Mouse (Mus musculus) granulocyte monocyte progenitor cell, adult 5-6 weeks (primary cell): ENCODE measurements around the gene Tnfrsf9. TPM values are rescaled to one million over a fixed set of nuclear protein-coding genes. Genes with fewer than 3 reads are reported as not detected.

ENCODE experiments used
- ATAC-seq: replicated peaks from 2 replicates; pipeline ENCODE4 v1.8.0; 2016; ENCODE audit warnings: mild to moderate bottlenecking, moderate TSS enrichment, inconsistent platforms; ENCODE audit not compliant: poor library complexity, severe bottlenecking
- total RNA-seq, 2 experiments: library from RNA; stranded (forward) in 1 of 2; stranded (reverse) in 1 of 2; fragments of 200-712, 200-1000 nt in 1 of 2; fragments of >200 nt in 1 of 2; fragmentation: Nextera tagmentation in 1 of 2; gene quantifications; 2 replicates each; pipeline ENCODE4 v1.2.3; 2014 to 2017

The Tnfrsf9 gene
- total RNA-seq, 2 experiments from 2014 or later: not detected

DNA sequence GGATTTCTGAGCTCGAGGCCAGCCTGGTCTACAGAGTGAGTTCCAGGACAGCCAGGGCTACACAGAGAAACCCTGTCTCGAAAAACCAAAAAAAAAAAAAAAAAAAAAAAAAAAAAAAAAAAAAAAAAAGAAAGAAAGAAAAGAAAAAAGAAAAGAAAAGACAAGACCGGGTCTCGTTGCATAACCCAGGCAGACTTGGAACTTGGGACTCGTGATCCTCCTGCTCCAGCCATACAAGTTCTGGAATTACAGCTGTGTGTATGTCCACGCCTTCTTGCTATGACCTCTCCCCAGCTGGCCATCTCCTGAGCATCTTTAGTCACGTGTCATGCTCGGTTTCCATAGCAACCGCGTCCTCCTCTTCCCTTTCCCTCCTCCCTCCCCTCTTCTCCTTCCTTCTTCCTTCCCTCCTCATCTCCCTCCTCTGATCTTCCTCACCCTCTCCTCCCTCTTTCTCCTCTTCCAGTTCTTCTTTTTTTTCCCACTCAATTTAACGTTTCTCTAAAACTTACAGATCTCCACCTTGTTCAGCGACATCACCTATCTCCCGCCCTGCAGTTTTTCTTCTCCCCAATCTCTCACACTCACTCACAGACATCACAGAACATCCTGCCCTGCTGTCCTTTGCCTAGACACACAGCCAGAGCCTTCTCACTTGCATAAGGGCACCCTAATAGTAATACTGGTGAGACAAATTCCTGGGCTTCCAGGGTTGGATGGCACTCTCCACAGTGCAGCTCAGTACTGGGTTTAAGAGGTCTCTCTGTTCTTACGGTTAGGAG is 12.8 kb downstream of the Tnfrsf9 start:
- ATAC-seq: no peak

GRCm38 (mm10) chr4:150927789-150928188 is 13.4 kb downstream of the Tnfrsf9 start:
- ATAC-seq: peak; percentile 23; the same call in 1 of the 2 replicates

DNA sequence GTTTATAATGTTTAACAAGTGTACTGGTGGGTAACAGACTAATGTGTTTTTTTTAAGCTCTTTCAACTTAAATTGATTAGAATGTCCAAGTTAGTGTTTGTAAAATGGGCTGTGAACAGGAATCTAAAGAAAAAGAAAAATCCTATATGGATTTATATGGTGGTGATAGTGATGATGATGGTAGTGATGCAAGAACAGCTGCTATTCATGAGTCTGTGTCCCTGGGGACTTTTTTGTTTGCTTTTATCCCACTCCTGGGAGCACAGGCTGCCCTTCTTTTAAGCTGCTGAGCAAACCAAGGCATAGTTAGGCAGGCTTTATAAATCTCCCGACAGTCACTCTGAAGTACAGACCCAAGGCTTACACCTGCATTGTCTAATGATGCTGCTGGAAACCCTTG is 19.1 kb downstream of the Tnfrsf9 start:
- no peak for ATAC-seq

GRCm38 (mm10) chr4:150937293-150938062 is 23.1 kb downstream of the Tnfrsf9 start:
- ATAC-seq: no peak

- no peak for ATAC-seq
Observed at GRCm38 (mm10) chr4:150938063-150938452, 23.7 kb downstream of the Tnfrsf9 start.

DNA sequence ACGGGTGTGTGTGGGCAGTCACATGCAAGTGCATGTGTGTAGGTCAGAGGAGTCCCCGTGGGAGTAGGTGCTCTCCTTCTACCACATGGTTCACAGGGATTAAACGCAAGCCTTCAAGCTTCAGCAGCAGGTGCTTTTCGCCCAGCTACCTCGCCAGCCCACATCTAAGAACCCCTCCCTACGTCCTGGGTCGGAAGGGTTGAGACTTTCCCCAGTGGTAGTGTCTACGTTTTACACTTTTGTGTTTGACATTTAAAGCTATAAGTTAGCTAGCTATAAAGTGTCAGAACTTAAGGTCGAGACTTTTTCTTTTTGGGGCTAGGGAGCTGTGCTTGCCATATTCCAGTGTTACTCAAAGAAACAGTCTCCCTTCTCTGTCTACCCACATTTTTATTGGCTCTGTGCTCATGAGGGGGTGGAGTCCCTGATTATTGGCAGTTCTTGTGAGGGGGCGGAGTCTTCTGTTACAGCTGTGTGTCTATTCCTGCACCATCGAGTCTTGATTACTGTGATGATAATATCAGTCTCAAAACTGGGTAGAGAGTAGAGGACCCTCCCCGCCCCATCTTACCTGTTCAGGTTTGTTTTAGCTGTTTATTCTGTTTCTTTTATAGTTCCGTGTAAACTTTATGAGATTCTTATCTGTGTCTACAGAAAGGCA is 25.8 kb downstream of the Tnfrsf9 start:
- ATAC-seq: no peak

DNA sequence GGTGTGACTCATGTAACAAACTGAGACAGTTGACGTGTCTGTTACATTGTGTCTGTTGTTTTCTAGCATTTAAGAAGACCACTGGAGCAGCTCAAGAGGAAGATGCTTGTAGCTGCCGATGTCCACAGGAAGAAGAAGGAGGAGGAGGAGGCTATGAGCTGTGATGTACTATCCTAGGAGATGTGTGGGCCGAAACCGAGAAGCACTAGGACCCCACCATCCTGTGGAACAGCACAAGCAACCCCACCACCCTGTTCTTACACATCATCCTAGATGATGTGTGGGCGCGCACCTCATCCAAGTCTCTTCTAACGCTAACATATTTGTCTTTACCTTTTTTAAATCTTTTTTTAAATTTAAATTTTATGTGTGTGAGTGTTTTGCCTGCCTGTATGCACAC is 30.3 kb downstream of the Tnfrsf9 start:
- ATAC-seq: no peak

- ATAC-seq: no peak
Observed at GRCm38 (mm10) chr4:150950972-150951371, 36.6 kb downstream of the Tnfrsf9 start.

- ATAC-seq: no peak
Observed at GRCm38 (mm10) chr4:150956369-150957105, 42.2 kb downstream of the Tnfrsf9 start.

DNA sequence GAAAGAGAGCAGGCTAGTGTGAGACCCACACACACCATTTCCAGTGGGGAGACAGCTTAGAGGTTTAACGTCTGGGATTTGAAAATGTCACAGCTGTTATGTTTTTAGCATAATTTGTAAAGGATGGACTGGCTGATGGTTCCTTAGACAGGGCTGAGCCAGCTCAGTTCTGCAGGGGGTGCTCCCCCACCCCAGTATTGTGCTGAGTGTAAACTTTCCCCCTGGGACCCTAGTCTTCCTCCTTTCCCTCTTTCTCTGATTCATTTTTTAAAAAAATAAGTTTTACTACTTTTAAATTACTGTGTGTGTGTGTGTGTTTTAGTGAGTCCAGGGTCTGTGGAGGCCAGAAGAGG is 42.7 kb downstream of the Tnfrsf9 start:
- ATAC-seq: no peak

DNA sequence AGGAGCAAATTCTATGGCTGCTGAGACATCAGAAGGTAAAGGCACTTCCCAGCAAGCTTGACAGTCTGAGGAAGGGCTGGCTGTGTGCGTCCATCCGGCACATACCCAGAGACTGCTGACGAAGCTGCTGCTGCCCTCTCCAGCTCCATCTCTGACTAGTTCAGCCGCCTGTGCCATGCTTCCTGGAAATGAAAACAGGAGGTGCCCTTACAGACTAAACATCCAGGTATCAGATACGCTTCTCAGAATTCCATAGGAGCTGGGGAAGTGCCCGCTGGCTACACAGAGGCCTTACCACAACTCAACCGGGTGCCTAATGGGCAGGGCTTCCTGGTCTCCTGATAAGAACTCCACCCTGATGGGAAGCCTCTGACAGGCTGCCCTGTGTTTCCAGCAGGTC is 44.2 kb downstream of the Tnfrsf9 start:
- ATAC-seq: no peak

GRCm38 (mm10) chr4:150962231-150962630 is 47.9 kb downstream of the Tnfrsf9 start:
- ATAC-seq: no peak

DNA sequence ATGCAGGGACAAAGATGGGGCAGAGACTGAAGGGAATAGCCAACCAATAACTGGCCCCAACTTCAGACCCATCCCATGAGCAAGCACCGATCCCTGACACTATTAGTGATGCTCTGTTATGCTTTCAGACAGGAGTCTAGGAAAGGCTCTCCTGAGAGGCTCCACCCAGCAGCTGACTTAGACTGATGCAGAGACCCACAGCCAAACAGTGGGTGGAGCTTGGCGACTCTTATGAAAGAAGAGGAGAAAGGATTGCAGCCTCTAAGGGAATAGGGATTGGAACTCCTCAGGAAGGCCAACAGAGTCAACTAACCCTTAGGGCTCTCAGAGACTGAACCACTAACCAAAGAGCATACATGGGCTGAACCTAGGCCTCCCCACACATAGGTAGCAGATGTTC is 49.3 kb downstream of the Tnfrsf9 start:
- no peak for ATAC-seq

GRCm38 (mm10) chr4:150964635-150965554 is 50.5 kb downstream of the Tnfrsf9 start:
- peak; percentile 86 for ATAC-seq

DNA sequence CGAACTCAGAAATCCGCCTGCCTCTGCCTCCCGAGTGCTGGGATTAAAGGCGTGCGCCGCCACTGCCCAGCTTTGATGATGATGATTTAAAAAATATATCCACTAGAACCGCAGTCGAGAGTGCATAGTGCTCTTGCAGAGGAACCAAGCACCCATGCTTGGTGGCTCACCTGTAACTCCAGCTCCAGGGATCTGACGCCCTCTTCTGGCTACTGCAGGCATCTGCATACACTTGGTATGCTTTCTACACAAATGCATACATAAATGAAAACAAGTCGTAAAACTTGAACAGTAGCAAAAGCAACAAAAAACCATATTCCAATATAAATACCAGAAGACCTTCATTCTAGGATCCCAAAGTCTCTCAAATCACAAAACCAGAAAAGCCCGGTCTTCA is 51.2 kb downstream of the Tnfrsf9 start:
- no peak for ATAC-seq

GRCm38 (mm10) chr4:150966556-150966955 is 52.2 kb downstream of the Tnfrsf9 start:
- no peak; the same call in 1 of the 2 replicates for ATAC-seq

- ATAC-seq: no peak
Observed at GRCm38 (mm10) chr4:150968956-150969355, 54.6 kb downstream of the Tnfrsf9 start.

DNA sequence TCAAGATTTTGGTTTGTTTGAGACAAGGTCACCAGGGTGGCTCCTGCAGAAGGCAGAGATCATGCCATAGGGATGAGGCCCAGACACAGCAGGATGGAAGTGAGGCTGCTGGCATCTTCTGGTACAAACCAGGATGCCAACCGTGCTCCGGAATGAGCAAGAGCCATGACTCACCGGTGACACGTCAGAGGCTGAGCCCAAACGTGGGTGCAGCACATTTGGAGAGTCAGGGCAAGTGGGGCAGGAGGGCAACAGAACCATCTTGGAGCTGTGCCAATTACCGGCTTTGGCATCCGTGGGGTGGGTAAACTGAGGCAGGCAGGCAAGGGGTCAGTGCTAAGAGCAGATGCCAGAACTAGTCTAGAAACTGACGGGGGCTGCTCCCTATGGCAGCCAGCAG is 58.9 kb downstream of the Tnfrsf9 start:
- no peak for ATAC-seq

GRCm38 (mm10) chr4:150975145-150975544 is 60.8 kb downstream of the Tnfrsf9 start:
- ATAC-seq: no peak
